Mouse (Mus musculus) forelimb bud, embryonic 11.5 days (tissue): Measurements from ENCODE around the gene Olfr135.

Experiments
- DNase-seq: peaks from one replicate; pipeline ENCODE4 v3.0.0-alpha.2; 2012; ENCODE audit warnings: low read depth, low spot score

The Olfr135 gene

GRCm38 (mm10) chr17:38204035-38204434, at the start of gene Olfr135:
TSS of gene Olfr135 (plus strand) at chr17:38204335.
- no peak for DNase-seq

- no peak for DNase-seq
Measured at GRCm38 (mm10) chr17:38171088-38171487, 33.0 kb upstream of the Olfr135 start, which contains the start of gene Olfr134. TSS of gene Olfr134 (plus strand) at chr17:38171388.
